Mouse (Mus musculus): ENCODE data around the gene Psap. TPM values are rescaled to one million over a fixed set of nuclear protein-coding genes. Genes with fewer than 3 reads are reported as not detected.

Psap gene
- polyA plus RNA-seq (2014; fragmentation: Illumina TruSeq; extraction: RNeasy Lipid Tissue Mini Kit (QIAGEN cat#74804); ENCODE audit: low read depth, low replicate concordance) = 85.8 TPM

DNA sequence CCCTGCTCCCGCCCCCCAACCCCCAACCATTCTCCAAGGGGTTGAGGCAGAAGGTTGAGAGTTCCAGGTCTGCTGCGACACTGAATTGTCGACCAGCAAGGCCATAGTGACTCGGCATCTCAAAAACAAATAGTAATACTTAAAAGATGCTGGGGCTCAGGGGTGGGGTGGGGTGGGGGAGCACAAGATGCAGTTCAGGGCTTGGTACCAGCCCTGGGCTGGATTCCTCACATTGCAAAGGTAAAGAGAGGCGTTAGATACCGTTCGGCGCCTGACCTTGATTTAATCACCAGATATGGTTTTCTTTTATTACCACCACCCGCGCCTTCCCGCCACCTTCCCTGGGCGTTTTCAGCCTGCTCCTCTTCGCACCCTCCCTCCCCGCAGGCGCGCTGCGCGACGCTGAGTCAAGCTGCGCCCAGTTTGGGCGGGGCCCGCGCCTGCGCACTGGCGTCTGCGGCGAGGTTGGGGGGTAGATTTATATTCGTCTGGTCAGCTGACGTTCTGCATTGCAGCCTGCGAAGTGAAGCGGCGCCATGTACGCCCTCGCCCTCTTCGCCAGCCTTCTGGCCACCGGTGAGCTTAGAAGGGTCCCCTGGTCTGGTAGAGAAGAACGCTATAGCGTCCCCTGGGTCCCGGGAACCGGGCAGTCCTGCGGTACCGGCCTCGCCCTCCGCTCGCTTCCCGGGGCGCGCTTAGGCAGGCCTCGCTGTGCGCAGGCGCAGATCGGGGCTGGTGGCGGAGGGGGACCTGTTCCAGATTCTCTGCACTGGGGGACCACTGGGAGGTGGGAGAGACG, at the start of gene Psap:
Gene Psap (plus strand): TSS at position 421 of the 799 bp plus-strand sequence.

DNA sequence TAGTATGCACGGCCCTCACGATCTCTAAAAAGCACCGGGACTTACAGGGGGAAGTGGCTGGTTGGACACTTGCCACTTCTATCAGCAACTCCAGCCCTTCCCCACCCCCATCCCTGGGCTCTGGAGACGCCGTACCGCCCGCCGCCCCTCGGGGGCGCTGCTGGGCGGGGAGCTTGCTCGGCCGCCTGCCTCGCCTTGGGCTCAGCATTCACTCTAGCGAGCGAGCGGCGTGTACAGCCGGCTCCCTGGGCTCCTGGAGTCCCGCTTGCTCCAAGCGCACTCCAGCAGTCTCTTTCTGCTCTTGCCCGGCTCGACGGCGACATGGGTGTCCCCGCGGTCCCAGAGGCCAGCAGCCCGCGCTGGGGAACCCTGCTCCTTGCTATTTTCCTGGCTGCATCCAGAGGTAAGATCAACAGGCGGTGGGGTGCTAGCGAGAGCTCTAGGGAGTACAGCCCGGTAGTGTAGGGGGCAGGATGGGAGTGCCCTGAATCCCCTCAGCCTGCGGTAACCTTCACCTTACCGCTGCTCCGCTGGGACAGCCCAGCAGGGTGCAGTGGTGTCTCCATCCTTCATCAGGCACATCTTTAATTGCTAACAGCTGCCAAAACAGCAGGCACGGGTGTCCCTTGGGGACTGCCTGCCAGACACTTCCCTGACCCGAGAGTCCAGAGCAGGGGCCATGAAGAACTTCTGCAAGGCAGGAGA, 69.4 kb downstream of the Psap start, which contains the start of gene Vsir:
Gene Vsir (plus strand): TSS at position 151 of the 705 bp plus-strand sequence.

Other genes with a start within 250 kb of the Psap start
- 0.19 TPM for gene Spock2, start 171.4 kb upstream of the Psap start, polyA plus RNA-seq (2014; fragmentation: Illumina TruSeq; extraction: RNeasy Lipid Tissue Mini Kit (QIAGEN cat#74804); ENCODE audit: low read depth, low replicate concordance)
- gene Chst3, start 58.4 kb upstream of the Psap start, polyA plus RNA-seq (2014; fragmentation: Illumina TruSeq; extraction: RNeasy Lipid Tissue Mini Kit (QIAGEN cat#74804); ENCODE audit: low read depth, low replicate concordance) = 0.19 TPM
- 1.1 TPM for gene Vsir, start 69.2 kb downstream of the Psap start, polyA plus RNA-seq (2014; fragmentation: Illumina TruSeq; extraction: RNeasy Lipid Tissue Mini Kit (QIAGEN cat#74804); ENCODE audit: low read depth, low replicate concordance)
- not detected for gene Gm17455, start 122.1 kb downstream of the Psap start, polyA plus RNA-seq (2014; fragmentation: Illumina TruSeq; extraction: RNeasy Lipid Tissue Mini Kit (QIAGEN cat#74804); ENCODE audit: low read depth, low replicate concordance)